Mouse (Mus musculus): ENCODE results near the gene Hnrnpa3.
"Not testable (repeated sequence)": the region's sequence is repeated elsewhere in the genome, so short reads cannot be mapped to it uniquely, and the experiment has no call there.

Gene Hnrnpa3

GRCm38 (mm10) chr2:75636261-75637054 lies 22.6 kb upstream of the Hnrnpa3 start:
- CTCF ChIA-PET = interaction anchor here (0.9 kb wide), 1 partner anchor 328 kb away, joined by 3 read pairs; no protein-coding TSS in a partner anchor

- CTCF ChIA-PET = interaction anchor here (0.9 kb wide), 1 partner anchor 328 kb away, joined by 3 read pairs; no protein-coding TSS in a partner anchor
Observed at GRCm38 (mm10) chr2:75637055-75637304, 22.1 kb upstream of the Hnrnpa3 start.

- CTCF ChIA-PET = interaction anchor here (0.9 kb wide), 1 partner anchor 328 kb away, joined by 3 read pairs; no protein-coding TSS in a partner anchor
Observed at GRCm38 (mm10) chr2:75637361-75637760, 21.7 kb upstream of the Hnrnpa3 start.

- CTCF ChIA-PET = interaction anchor here (0.7 kb wide), 1 partner anchor 13 kb away, joined by 7 read pairs; no protein-coding TSS in a partner anchor
Observed at GRCm38 (mm10) chr2:75637822-75638221, 21.2 kb upstream of the Hnrnpa3 start.

GRCm38 (mm10) chr2:75639535-75639934 lies 19.5 kb upstream of the Hnrnpa3 start:
- CTCF ChIA-PET = not testable (repeated sequence)

GRCm38 (mm10) chr2:75642312-75642711 lies 16.7 kb upstream of the Hnrnpa3 start:
- CTCF ChIA-PET = not testable (repeated sequence)

GRCm38 (mm10) chr2:75642795-75643550 lies 16.1 kb upstream of the Hnrnpa3 start:
- CTCF ChIA-PET = no interaction called here

GRCm38 (mm10) chr2:75643950-75644349 lies 15.1 kb upstream of the Hnrnpa3 start:
- CTCF ChIA-PET = no interaction called here

GRCm38 (mm10) chr2:75645251-75645650 lies 13.8 kb upstream of the Hnrnpa3 start:
- CTCF ChIA-PET = no interaction called here

GRCm38 (mm10) chr2:75650437-75650836 lies 8.6 kb upstream of the Hnrnpa3 start:
- CTCF ChIA-PET = interaction anchor here (0.6 kb wide), 1 partner anchor 12 kb away, joined by 7 read pairs; no protein-coding TSS in a partner anchor

GRCm38 (mm10) chr2:75653150-75653549 lies 5.9 kb upstream of the Hnrnpa3 start:
- CTCF ChIA-PET = no interaction called here

GRCm38 (mm10) chr2:75654679-75655078 lies 4.4 kb upstream of the Hnrnpa3 start:
- CTCF ChIA-PET = interaction anchor here (0.6 kb wide), 1 partner anchor 170 kb away, joined by 3 read pairs; no protein-coding TSS in a partner anchor

GRCm38 (mm10) chr2:75656924-75657323 lies 2.1 kb upstream of the Hnrnpa3 start:
- CTCF ChIA-PET = no interaction called here

GRCm38 (mm10) chr2:75657907-75658691 lies 962 bp upstream of the Hnrnpa3 start:
- CTCF ChIA-PET = interaction anchor here (1.1 kb wide), 1 partner anchor 15 kb away, joined by 6 read pairs; no protein-coding TSS in a partner anchor

GRCm38 (mm10) chr2:75659629-75659960 lies 534 bp downstream of the Hnrnpa3 start:
- CTCF ChIA-PET = no interaction called here

- CTCF ChIA-PET = interaction anchor here (0.6 to 1.3 kb wide), 3 partner anchors 11 to 22 kb away, joined by 3 to 5 read pairs (median 5); no protein-coding TSS in a partner anchor
Observed at GRCm38 (mm10) chr2:75660255-75660948, 1.3 kb downstream of the Hnrnpa3 start.

- CTCF ChIA-PET = interaction anchor here (0.6 to 1.3 kb wide), 2 partner anchors 10 to 108 kb away, joined by 3 to 10 read pairs; no protein-coding TSS in a partner anchor
Observed at GRCm38 (mm10) chr2:75661106-75661505, 2.0 kb downstream of the Hnrnpa3 start.

- CTCF ChIA-PET = no interaction called here
Observed at GRCm38 (mm10) chr2:75669491-75670445, 10.7 kb downstream of the Hnrnpa3 start.

GRCm38 (mm10) chr2:75670446-75671336 lies 11.6 kb downstream of the Hnrnpa3 start:
- CTCF ChIA-PET = interaction anchor here (0.9 kb wide), 1 partner anchor 9 kb away, joined by 3 read pairs; no protein-coding TSS in a partner anchor
